Mouse (Mus musculus) E14TG2a.4 (cell line): ENCODE data around the gene Tdrd1.

Source experiments
- H3K27me3 ChIP-seq: 2 replicates; pipeline ENCODE4 v1.6.1; 2014; ENCODE audit warnings: low read length, control low read depth; ENCODE audit not compliant: insufficient read depth
- H3K36me3 ChIP-seq: 2 replicates; pipeline ENCODE4 v1.6.1; 2014; ENCODE audit warnings: low read length, control low read depth; ENCODE audit not compliant: insufficient read depth
- H3K4me1 ChIP-seq: replicated peaks from 2 replicates; pipeline ENCODE4 v1.6.1; 2014; ENCODE audit warnings: low read depth, low read length, control low read depth
- H3K4me3 ChIP-seq: replicated peaks from 2 replicates; pipeline ENCODE4 v1.5.1; 2014; ENCODE audit warnings: mild to moderate bottlenecking, low read length
- H3K9me3 ChIP-seq: 2 replicates; pipeline ENCODE4 v1.6.1; 2014; ENCODE audit warnings: low read length, control low read depth
- CTCF ChIP-seq: conservative IDR thresholded peaks from 2 replicates; pipeline ENCODE4 v1.5.1; 2014; ENCODE audit warnings: low read length
- NANOG ChIP-seq: IDR thresholded peaks from 2 replicates; pipeline ENCODE4 v1.6.1; 2014; ENCODE audit warnings: borderline replicate concordance, low read length, mixed read lengths
- POU5F1 ChIP-seq: IDR thresholded peaks from 2 replicates; pipeline ENCODE4 v1.6.1; 2014; ENCODE audit warnings: low read length, borderline replicate concordance

Gene Tdrd1

DNA sequence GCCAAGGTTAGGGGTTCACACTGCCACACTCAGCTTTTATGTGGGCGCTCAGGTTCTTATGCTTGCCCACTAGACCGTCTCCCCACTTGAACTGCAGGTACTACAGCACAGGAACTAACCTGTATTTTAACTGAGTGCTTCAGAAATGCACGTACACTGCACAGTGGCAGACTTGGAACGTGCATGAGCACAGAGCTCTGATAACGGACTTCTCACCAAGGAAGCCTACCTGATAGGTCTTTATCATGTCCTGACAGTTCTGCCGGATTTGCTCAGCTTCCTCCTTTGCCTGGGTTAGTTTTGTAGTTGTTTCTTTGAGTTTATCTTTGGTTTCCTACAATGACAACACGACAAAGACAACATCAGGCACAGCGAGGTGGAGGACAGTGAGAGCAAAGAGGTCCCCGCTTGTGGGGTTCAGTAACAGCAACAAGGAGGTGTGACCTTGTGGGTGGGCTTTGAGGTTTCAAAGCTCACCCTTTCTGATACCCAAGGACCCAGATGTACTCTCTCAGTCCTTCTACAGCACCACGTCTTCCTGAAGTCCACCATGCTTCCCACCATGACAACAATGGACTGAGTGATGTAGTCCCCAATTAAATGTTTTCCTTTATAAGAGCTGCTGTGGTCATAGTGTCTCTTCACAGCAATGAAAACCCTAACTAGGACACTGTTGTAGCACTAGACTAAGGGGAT, 24.2 kb upstream of the Tdrd1 start:
- Histone ChIP-seq H3K36me3 (peaks cover 91% of the 10 kb centered on the region), H3K4me1 (no peaks in the 10 kb centered on the region)
- no peak for TF ChIP-seq NANOG
- TF ChIP-seq POU5F1, result no peak
- no peak for TF ChIP-seq CTCF

DNA sequence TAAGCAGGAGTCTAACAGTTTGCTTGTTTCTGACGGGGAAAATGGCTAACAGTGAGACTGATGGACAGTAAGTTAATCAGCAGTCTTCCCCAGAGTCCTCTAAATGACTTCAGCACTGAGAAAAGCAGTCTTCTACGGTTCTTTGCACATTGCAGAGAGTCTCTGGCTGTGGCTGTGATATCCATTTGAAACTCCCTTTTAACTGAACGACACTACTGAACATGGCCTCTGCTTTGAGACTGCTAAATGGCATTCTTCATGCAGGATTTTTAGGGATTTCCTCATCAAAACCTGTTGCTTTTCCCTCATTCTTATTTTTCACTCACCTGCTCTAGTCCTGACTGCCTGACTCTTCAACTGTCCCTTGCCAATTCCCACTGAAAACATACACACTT, 23.7 kb upstream of the Tdrd1 start:
- Histone ChIP-seq H3K36me3 (peaks cover 93% of the 10 kb centered on the region), H3K27me3 (no peaks in the 10 kb centered on the region), H3K4me3 (no peak overlapping the region), H3K4me1 (no peaks in the 10 kb centered on the region), H3K9me3 (no peaks in the 10 kb centered on the region)
- TF ChIP-seq CTCF, result no peak
- no peak for TF ChIP-seq NANOG
- TF ChIP-seq POU5F1, result no peak

More for the DNA sequence above, 24.2 kb upstream of the Tdrd1 start:
- Histone ChIP-seq H3K4me3 (no peak overlapping the region), H3K27me3 (no peaks in the 10 kb centered on the region), H3K9me3 (no peaks in the 10 kb centered on the region)

DNA sequence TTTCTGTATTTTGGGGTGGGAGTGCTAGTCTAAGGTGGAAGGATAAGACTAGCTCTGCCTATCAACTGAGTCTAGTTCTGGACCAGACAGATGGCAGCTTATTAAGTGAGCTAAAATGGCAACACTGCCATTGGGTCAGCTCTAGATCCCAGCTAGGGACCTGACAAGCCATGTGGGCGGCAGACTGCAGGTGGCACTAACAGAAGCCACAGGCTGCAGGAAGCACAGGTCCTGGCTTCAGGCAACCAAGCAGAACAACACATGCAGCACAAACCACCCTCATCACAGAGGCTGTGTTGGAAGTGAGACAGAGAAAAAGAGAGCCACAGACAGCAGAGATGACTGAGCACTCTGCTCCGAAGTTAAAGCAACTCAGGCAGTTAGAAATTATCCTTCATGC, 20.6 kb upstream of the Tdrd1 start:
- H3K36me3 ChIP-seq, result peaks cover 90% of the 10 kb centered on the region
- TF ChIP-seq POU5F1, result no peak
- no peak for TF ChIP-seq NANOG
- no peak for TF ChIP-seq CTCF
- 0 out of 2 replicates have a peak, but pooled peaks cover 4% of the 10 kb centered on the region for H3K4me1 ChIP-seq
- no peaks in the 10 kb centered on the region for H3K27me3 ChIP-seq
- H3K4me3 ChIP-seq, result no peak overlapping the region
- no peaks in the 10 kb centered on the region for H3K9me3 ChIP-seq

- H3K9me3 ChIP-seq, result no peaks in the 10 kb centered on the region
- H3K27me3 ChIP-seq, result no peaks in the 10 kb centered on the region
- peaks cover 20% of the 10 kb centered on the region for H3K4me1 ChIP-seq
- TF ChIP-seq NANOG (no peak), CTCF (no peak), POU5F1 (no peak)
- H3K4me3 ChIP-seq, result no peak overlapping the region
- peaks cover 83% of the 10 kb centered on the region for H3K36me3 ChIP-seq
Measured at GRCm38 (mm10) chr19:56807122-56807521, 18.9 kb upstream of the Tdrd1 start.

DNA sequence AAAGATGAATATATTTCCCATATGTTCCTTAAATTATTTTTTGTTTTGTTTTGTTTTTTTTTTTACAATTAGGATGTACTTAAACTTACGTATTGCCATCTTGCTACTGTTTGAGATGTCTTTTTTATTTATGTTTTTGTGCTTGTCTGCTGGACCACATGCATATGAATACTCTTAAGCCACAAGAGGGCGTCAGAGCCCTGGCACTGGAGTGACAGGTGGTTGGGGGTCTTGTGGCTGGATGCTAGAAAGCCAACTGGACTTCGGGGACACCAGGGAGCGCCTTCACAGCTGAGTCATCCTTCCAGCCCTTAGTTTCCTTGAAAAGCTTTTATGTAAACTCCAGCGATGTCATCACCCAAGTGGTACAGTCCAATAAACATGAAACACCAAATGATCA, 17.2 kb upstream of the Tdrd1 start:
- Histone ChIP-seq H3K4me1 (peaks cover 36% of the 10 kb centered on the region), H3K27me3 (no peaks in the 10 kb centered on the region), H3K4me3 (no peak overlapping the region), H3K36me3 (peaks cover 82% of the 10 kb centered on the region), H3K9me3 (no peaks in the 10 kb centered on the region)
- peak; percentile 32 for TF ChIP-seq CTCF
- TF ChIP-seq NANOG, result no peak
- no peak for TF ChIP-seq POU5F1

- Histone ChIP-seq H3K4me1 (peaks cover 39% of the 10 kb centered on the region), H3K36me3 (peaks cover 81% of the 10 kb centered on the region), H3K9me3 (no peaks in the 10 kb centered on the region), H3K27me3 (no peaks in the 10 kb centered on the region), H3K4me3 (no peak overlapping the region)
- TF ChIP-seq CTCF (no peak), NANOG (no peak), POU5F1 (no peak)
Measured at GRCm38 (mm10) chr19:56810641-56811146, 15.3 kb upstream of the Tdrd1 start.

DNA sequence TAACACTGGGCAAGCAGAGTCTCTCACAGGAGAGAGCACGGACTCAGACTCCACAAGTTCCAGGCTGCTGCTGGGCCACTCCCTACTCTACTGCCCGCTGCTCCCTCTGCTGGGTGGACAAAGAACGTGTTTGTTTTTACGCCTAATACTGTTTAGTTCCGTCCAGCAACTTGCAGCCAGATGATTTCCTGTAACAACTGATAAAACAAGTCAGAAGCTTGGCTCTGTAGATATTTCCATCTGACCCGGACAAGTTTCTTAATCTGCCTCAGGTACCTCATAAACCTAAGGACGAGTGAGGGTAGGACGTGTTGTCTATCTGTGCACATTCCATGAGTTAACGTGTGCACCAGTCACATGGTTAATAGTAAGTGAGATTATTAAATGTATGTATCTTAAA, 14.4 kb upstream of the Tdrd1 start:
- Histone ChIP-seq H3K4me1 (peaks cover 39% of the 10 kb centered on the region), H3K9me3 (no peaks in the 10 kb centered on the region), H3K27me3 (no peaks in the 10 kb centered on the region), H3K36me3 (peaks cover 79% of the 10 kb centered on the region), H3K4me3 (no peak overlapping the region)
- TF ChIP-seq CTCF (0 out of 2 replicates have a peak, but pooled peaks have one; percentile 19), POU5F1 (no peak)

GRCm38 (mm10) chr19:56813360-56813759, 12.6 kb upstream of the Tdrd1 start:
- no peak for TF ChIP-seq NANOG
- TF ChIP-seq POU5F1, result no peak
- TF ChIP-seq CTCF, result no peak
- Histone ChIP-seq H3K4me3 (no peak overlapping the region), H3K36me3 (peaks cover 71% of the 10 kb centered on the region), H3K9me3 (no peaks in the 10 kb centered on the region), H3K27me3 (no peaks in the 10 kb centered on the region), H3K4me1 (peaks cover 52% of the 10 kb centered on the region)

DNA sequence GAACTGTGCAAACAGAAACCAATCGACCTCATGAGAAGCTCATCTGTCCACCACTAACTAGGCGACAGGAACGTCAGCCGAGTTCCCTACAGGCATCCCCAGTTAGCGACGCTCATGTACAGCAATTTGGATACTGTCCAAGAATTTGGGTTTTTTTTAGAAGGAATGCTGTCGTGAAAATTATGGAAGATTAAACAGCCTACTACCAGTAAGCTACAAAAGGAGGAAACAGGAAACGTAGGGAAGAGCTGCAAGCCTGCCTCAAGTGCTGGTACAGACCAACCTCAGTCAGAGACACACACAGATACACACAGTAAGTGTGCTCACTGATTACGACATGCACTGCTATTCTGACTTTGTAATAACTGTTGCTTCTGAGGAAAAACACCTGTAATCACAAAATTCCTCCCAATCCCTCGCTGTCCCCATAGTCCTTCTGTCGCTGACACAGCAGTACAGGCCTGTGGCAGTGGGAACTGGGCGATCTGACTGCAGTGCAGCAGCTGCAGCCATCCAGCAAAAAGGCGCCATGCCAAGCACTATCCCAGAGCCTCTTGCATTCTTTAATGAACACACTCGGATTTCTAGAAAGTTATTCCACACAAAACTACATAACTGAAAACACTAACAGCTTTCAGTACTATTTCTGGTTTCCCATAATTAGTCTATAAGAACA, 8.0 kb upstream of the Tdrd1 start:
- H3K36me3 ChIP-seq, result peaks cover 42% of the 10 kb centered on the region
- H3K9me3 ChIP-seq, result no peaks in the 10 kb centered on the region
- TF ChIP-seq NANOG (no peak), CTCF (no peak), POU5F1 (no peak)

More for the DNA sequence above, 8.0 kb upstream of the Tdrd1 start:
- peaks cover 38% of the 10 kb centered on the region for H3K4me1 ChIP-seq
- no peaks in the 10 kb centered on the region for H3K27me3 ChIP-seq
- no peak overlapping the region for H3K4me3 ChIP-seq
